Mouse (Mus musculus): ENCODE data around the gene Siae. TPM values are rescaled to one million over a fixed set of nuclear protein-coding genes. Genes with fewer than 3 reads are reported as not detected.

The Siae gene
- total and polyA plus RNA-seq, 3 experiments = 7.7 to 8.2 (median 7.7) TPM

DNA sequence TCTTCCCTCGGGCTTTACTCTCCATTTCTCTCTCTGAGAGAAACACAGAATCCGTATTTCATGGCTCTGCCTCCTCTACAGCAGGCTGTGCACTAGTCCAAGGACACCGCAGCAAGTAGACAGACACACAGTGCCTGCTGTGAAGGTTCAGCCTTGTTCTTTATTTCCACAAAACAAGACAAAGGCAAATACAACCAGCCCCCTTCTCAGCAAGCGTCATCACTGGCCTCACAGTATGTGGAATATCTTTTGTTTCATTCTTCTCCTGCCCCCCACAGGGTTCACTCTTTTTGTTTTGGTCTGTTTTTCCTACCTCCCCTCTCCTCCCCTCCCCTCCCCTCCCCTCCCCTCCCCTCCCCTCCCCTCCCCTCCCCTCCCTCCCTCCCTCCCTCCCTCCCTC is 73.1 kb downstream of the Siae start:
- H3K36me3 ChIP-seq (ENCODE audit: control insufficient read depth, insufficient read depth, low read length) = no peaks in the 10 kb centered on the region
- DNase-seq = no peak
- WGBS = 85% methylated on average over 4 of the region's 4 CpGs
- intact Hi-C loops (cut with DNase I) = no loop called here
- TF ChIP-seq POLR2A (IDR thresholded peaks at IDR 0.05; ENCODE audit: insufficient read depth, low read depth, low read length) (no peak), EP300 (IDR thresholded peaks at IDR 0.05; ENCODE audit: insufficient read depth, low read depth, low read length) (no peak), CTCF (IDR thresholded peaks at IDR 0.05) (no peak)
- H3K27me3 ChIP-seq (ENCODE audit: control insufficient read depth, insufficient read depth, low read length) = no peaks in the 10 kb centered on the region
- H3K4me3 ChIP-seq = no peak overlapping the region
- H3K4me1 ChIP-seq (ENCODE audit: control insufficient read depth, insufficient read depth, low read length) = no peaks in the 10 kb centered on the region
- no peaks in the 10 kb centered on the region for H3K79me2 ChIP-seq (replicated peaks; ENCODE audit: control insufficient read depth, insufficient read depth, low read length)
- H3K27ac ChIP-seq = no peak overlapping the region
- H3K9ac ChIP-seq (ENCODE audit: low read depth, low read length) = no peak overlapping the region

DNA sequence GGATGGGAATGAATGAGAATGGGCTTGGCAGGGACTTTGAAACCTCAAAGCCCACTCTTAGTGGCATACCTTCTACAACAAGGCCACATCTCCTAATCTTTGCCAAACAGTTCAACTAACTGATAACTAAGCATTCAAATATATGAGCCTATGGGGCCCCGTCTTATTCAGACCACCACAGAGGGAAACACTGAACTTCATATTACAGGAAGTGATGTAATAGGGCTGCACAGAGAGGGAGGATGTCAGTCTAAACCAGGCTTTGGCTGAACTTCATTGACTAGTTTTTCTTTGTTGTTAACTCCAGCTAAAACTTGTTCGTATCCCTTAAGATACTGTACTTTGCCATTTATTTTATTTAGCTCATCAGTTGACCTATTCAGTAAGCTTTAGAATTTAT is 74.4 kb downstream of the Siae start:
- no peak overlapping the region for H3K4me3 ChIP-seq
- H3K36me3 ChIP-seq (ENCODE audit: control insufficient read depth, insufficient read depth, low read length) = no peaks in the 10 kb centered on the region
- no peaks in the 10 kb centered on the region for H3K4me1 ChIP-seq (ENCODE audit: control insufficient read depth, insufficient read depth, low read length)
- H3K79me2 ChIP-seq (replicated peaks; ENCODE audit: control insufficient read depth, insufficient read depth, low read length) = no peaks in the 10 kb centered on the region
- H3K9ac ChIP-seq (ENCODE audit: low read depth, low read length) = no peak overlapping the region
- 70% methylated on average over 2 of the region's 2 CpGs for WGBS
- no peak for TF ChIP-seq POLR2A (IDR thresholded peaks at IDR 0.05; ENCODE audit: insufficient read depth, low read depth, low read length)
- no peak for TF ChIP-seq CTCF (IDR thresholded peaks at IDR 0.05)
- no peak for TF ChIP-seq EP300 (IDR thresholded peaks at IDR 0.05; ENCODE audit: insufficient read depth, low read depth, low read length)
- no peak overlapping the region for H3K27ac ChIP-seq
- no peak for DNase-seq
- H3K27me3 ChIP-seq (ENCODE audit: control insufficient read depth, insufficient read depth, low read length) = no peaks in the 10 kb centered on the region
- intact Hi-C loops (cut with DNase I) = no loop called here

GRCm38 (mm10) chr9:37632305-37632704 is 76.8 kb downstream of the Siae start:
- TF ChIP-seq POLR2A (IDR thresholded peaks at IDR 0.05; ENCODE audit: insufficient read depth, low read depth, low read length) (no peak), CTCF (IDR thresholded peaks at IDR 0.05) (no peak), EP300 (IDR thresholded peaks at IDR 0.05; ENCODE audit: insufficient read depth, low read depth, low read length) (no peak)
- no peak overlapping the region for H3K27ac ChIP-seq
- no peak overlapping the region for H3K9ac ChIP-seq (ENCODE audit: low read depth, low read length)
- intact Hi-C loops (cut with DNase I) = no loop called here
- no peak overlapping the region for H3K4me3 ChIP-seq
- WGBS = 84% methylated on average over 2 of the region's 2 CpGs
- H3K27me3 ChIP-seq (ENCODE audit: control insufficient read depth, insufficient read depth, low read length) = no peaks in the 10 kb centered on the region
- no peaks in the 10 kb centered on the region for H3K36me3 ChIP-seq (ENCODE audit: control insufficient read depth, insufficient read depth, low read length)
- DNase-seq = no peak
- H3K79me2 ChIP-seq (replicated peaks; ENCODE audit: control insufficient read depth, insufficient read depth, low read length) = no peaks in the 10 kb centered on the region
- H3K4me1 ChIP-seq (ENCODE audit: control insufficient read depth, insufficient read depth, low read length) = no peaks in the 10 kb centered on the region

GRCm38 (mm10) chr9:37634269-37634668 is 78.8 kb downstream of the Siae start:
- DNase-seq = no peak
- intact Hi-C loops (cut with DNase I) = no loop called here
- H3K9ac ChIP-seq (ENCODE audit: low read depth, low read length) = no peak overlapping the region
- no peak overlapping the region for H3K27ac ChIP-seq
- H3K27me3 ChIP-seq (ENCODE audit: control insufficient read depth, insufficient read depth, low read length) = no peaks in the 10 kb centered on the region
- H3K36me3 ChIP-seq (ENCODE audit: control insufficient read depth, insufficient read depth, low read length) = no peaks in the 10 kb centered on the region
- no peaks in the 10 kb centered on the region for H3K4me1 ChIP-seq (ENCODE audit: control insufficient read depth, insufficient read depth, low read length)
- TF ChIP-seq EP300 (IDR thresholded peaks at IDR 0.05; ENCODE audit: insufficient read depth, low read depth, low read length) (no peak), POLR2A (IDR thresholded peaks at IDR 0.05; ENCODE audit: insufficient read depth, low read depth, low read length) (no peak), CTCF (IDR thresholded peaks at IDR 0.05) (no peak)
- no peaks in the 10 kb centered on the region for H3K79me2 ChIP-seq (replicated peaks; ENCODE audit: control insufficient read depth, insufficient read depth, low read length)
- WGBS = 91% methylated on average over 3 of the region's 3 CpGs
- no peak overlapping the region for H3K4me3 ChIP-seq

DNA sequence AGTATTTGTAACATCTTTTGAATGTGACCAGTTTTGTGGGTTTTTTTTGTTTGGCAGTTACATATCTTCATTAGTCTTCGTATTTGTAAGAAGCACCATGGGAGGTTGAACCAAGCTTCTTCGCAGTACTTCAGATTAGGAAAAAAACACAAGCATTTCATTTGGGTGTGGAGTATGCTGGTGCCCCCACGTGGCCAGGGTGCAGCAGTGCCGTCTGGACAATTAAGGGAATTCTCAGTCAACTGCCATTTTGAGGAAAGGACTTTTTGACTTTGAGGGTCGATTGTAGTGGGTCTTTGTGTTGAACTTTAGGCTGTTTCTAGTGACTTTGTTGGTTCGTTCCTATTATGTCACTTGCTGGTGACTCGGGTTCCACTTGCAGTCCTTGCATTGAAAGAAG is 80.8 kb downstream of the Siae start:
- 11% methylated on average over 7 of the region's 7 CpGs for WGBS
- no peaks in the 10 kb centered on the region for H3K36me3 ChIP-seq (ENCODE audit: control insufficient read depth, insufficient read depth, low read length)
- no peak overlapping the region for H3K4me3 ChIP-seq
- H3K27ac ChIP-seq = no peak overlapping the region
- H3K27me3 ChIP-seq (ENCODE audit: control insufficient read depth, insufficient read depth, low read length) = no peaks in the 10 kb centered on the region
- TF ChIP-seq POLR2A (IDR thresholded peaks at IDR 0.05; ENCODE audit: insufficient read depth, low read depth, low read length) = no peak
- TF ChIP-seq EP300 (IDR thresholded peaks at IDR 0.05; ENCODE audit: insufficient read depth, low read depth, low read length) = no peak
- peak; percentile 89 for TF ChIP-seq CTCF (IDR thresholded peaks at IDR 0.05)
- no peaks in the 10 kb centered on the region for H3K79me2 ChIP-seq (replicated peaks; ENCODE audit: control insufficient read depth, insufficient read depth, low read length)
- intact Hi-C loops (cut with DNase I) = loop anchor here (5.0 kb wide), 1 partner anchor 174 kb away; no protein-coding TSS in a partner anchor
- no peaks in the 10 kb centered on the region for H3K4me1 ChIP-seq (ENCODE audit: control insufficient read depth, insufficient read depth, low read length)
- peak; percentile 28 to 57 for DNase-seq
- no peak overlapping the region for H3K9ac ChIP-seq (ENCODE audit: low read depth, low read length)

DNA sequence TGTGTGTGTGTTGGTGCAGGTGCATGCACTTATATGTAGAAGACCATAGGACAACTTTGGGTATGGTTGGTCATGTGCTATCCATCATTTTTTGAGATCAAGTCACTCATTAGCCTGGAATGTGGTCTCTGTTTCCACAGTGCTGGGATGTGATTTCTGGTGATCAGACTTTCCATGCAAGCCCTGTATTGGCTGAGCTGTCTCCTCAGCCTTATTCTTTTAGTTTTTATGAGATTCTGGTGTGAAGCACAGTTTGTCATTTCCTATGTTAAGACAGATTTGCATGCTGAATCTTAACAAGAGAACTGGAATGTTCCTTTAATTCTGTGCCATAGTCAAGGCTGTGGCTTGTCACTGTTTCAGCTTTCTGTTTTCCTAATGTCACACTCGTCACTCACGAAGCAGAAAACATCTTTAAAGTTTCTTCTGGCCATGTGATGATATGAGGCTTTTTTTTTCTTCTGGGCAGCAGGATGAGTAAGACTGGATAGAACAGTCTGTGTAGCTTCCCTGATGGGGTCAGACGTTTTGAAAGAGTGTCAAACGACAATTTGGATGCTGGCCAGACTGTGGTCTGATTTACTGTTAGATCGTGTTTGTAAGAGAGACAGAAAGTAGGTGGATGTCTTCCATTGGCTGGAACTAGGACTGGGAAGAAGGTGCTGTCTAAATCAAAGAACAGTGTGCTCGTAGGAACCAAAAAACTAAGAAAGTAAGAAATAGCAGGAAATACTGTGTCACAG is 81.5 kb downstream of the Siae start:
- Histone ChIP-seq H3K36me3 (ENCODE audit: control insufficient read depth, insufficient read depth, low read length) (no peaks in the 10 kb centered on the region), H3K79me2 (replicated peaks; ENCODE audit: control insufficient read depth, insufficient read depth, low read length) (no peaks in the 10 kb centered on the region), H3K4me1 (ENCODE audit: control insufficient read depth, insufficient read depth, low read length) (no peaks in the 10 kb centered on the region), H3K9ac (ENCODE audit: low read depth, low read length) (no peak overlapping the region), H3K27ac (no peak overlapping the region), H3K27me3 (ENCODE audit: control insufficient read depth, insufficient read depth, low read length) (no peaks in the 10 kb centered on the region), H3K4me3 (no peak overlapping the region)
- no peak for DNase-seq
- 36% methylated on average over 6 of the region's 6 CpGs for WGBS
- intact Hi-C loops (cut with DNase I) = loop anchor here (5.0 kb wide), 1 partner anchor 175 kb away; no protein-coding TSS in a partner anchor
- TF ChIP-seq POLR2A (IDR thresholded peaks at IDR 0.05; ENCODE audit: insufficient read depth, low read depth, low read length) (no peak), CTCF (IDR thresholded peaks at IDR 0.05) (no peak), EP300 (IDR thresholded peaks at IDR 0.05; ENCODE audit: insufficient read depth, low read depth, low read length) (no peak)

Data from heart, adult 2 months (tissue).